Mouse (Mus musculus) CH12.LX (cell line): Measurements from ENCODE around the gene Abcb9. TPM values are rescaled to one million over a fixed set of nuclear protein-coding genes. Genes with fewer than 3 reads are reported as not detected.
"Not testable (repeated sequence)": the region's sequence is repeated elsewhere in the genome, so short reads cannot be mapped to it uniquely, and the experiment has no call there.

ENCODE experiments used
- DNase-seq: peaks from one replicate; pipeline ENCODE4 v3.0.0-alpha.2; 2013; ENCODE audit errors: extremely low read depth
- H3K27ac ChIP-seq: 2 replicates; pipeline ENCODE4 v1.5.1; 2012; ENCODE audit warnings: low read depth, mild to moderate bottlenecking, control low read depth, moderate library complexity; ENCODE audit not compliant: insufficient read depth
- H3K27me3 ChIP-seq: replicated peaks from 2 replicates; pipeline ENCODE3; 2012; ENCODE audit warnings: inconsistent platforms
- H3K36me3 ChIP-seq, 2 experiments: replicated peaks in 1 of 2; 2 replicates each; pipeline versions ENCODE3 to v1.6.1; 2012; ENCODE audit warnings: inconsistent platforms in 1 of 2, low read length in 1 of 2, mild to moderate bottlenecking in 1 of 2, mixed read lengths in 1 of 2, moderate library complexity in 1 of 2; ENCODE audit not compliant: control insufficient read depth in 1 of 2, insufficient read depth in 1 of 2
- H3K4me1 ChIP-seq, 2 experiments: 2 replicates each; pipeline ENCODE4 v1.6.1; 2012; ENCODE audit warnings: inconsistent platforms in 1 of 2, moderate library complexity in 1 of 2; ENCODE audit not compliant: insufficient read depth in 2 of 2, control insufficient read depth in 1 of 2
- H3K4me2 ChIP-seq: 2 replicates; pipeline ENCODE4 v1.6.1; 2012; ENCODE audit warnings: low read depth, mild to moderate bottlenecking, control low read depth; ENCODE audit not compliant: poor library complexity, insufficient read depth, severe bottlenecking
- H3K4me3 ChIP-seq, 3 experiments: fragments of 150-350 bp in 1 of 3; sonication (generic) in 1 of 3; replicated peaks in 1 of 3; 2 replicates each; pipeline versions ENCODE3 to v1.5.1; 2011 to 2012; ENCODE audit warnings: low read depth in 2 of 3, low read length in 2 of 3, mild to moderate bottlenecking in 2 of 3, moderate library complexity in 2 of 3, control low read depth in 1 of 3, improper control_type of control experiment in 1 of 3, inconsistent platforms in 1 of 3, mixed read lengths in 1 of 3; ENCODE audit not compliant: poor library complexity in 1 of 3
- H3K79me2 ChIP-seq: replicated peaks from 2 replicates; pipeline ENCODE4 v1.6.1; 2012; ENCODE audit warnings: mild to moderate bottlenecking, moderate library complexity; ENCODE audit not compliant: control insufficient read depth, poor library complexity, insufficient read depth, severe bottlenecking; ENCODE audit errors: extremely low read depth
- H3K9ac ChIP-seq: 2 replicates; pipeline ENCODE4 v1.6.1; 2012; ENCODE audit warnings: low read depth, mild to moderate bottlenecking, control low read depth, moderate library complexity; ENCODE audit not compliant: insufficient read depth
- H3K9me3 ChIP-seq: replicated peaks from 2 replicates; pipeline ENCODE3; 2012; ENCODE audit warnings: low read length, inconsistent platforms, mixed read lengths
- ELF1 ChIP-seq: IDR thresholded peaks from 2 replicates; pipeline ENCODE4 v1.6.1; 2014; ENCODE audit warnings: low read depth, mild to moderate bottlenecking, inconsistent platforms, low read length, improper control_type of control experiment
- GABPA ChIP-seq: IDR thresholded peaks from 2 replicates; pipeline ENCODE4 v1.6.1; 2012; ENCODE audit warnings: low read depth, low read length, improper control_type of control experiment, inconsistent platforms; ENCODE audit not compliant: insufficient replicate concordance
- HCFC1 ChIP-seq: IDR thresholded peaks from 2 replicates; pipeline ENCODE4 v1.6.1; 2012; ENCODE audit warnings: low read depth, mild to moderate bottlenecking, inconsistent platforms, low read length, improper control_type of control experiment
- KAT2A ChIP-seq: IDR thresholded peaks from 2 replicates; pipeline ENCODE4 v1.6.1; 2012; ENCODE audit warnings: low read length, improper control_type of control experiment, inconsistent platforms; ENCODE audit not compliant: insufficient replicate concordance
- MAFK ChIP-seq: IDR thresholded peaks from 2 replicates; pipeline ENCODE4 v1.6.1; 2011; ENCODE audit warnings: low read length, improper control_type of control experiment; ENCODE audit not compliant: insufficient replicate concordance
- MAZ ChIP-seq: IDR thresholded peaks from 2 replicates; pipeline ENCODE4 v1.6.1; 2012; ENCODE audit warnings: low read depth, mild to moderate bottlenecking, inconsistent platforms, low read length, improper control_type of control experiment, moderate library complexity
- NRF1 ChIP-seq: IDR thresholded peaks from 2 replicates; pipeline ENCODE4 v1.6.1; 2014; ENCODE audit warnings: low read depth, mild to moderate bottlenecking, inconsistent platforms, low read length, improper control_type of control experiment, moderate library complexity
- PAX5 ChIP-seq: IDR thresholded peaks from 2 replicates; pipeline ENCODE4 v1.6.1; 2012; ENCODE audit warnings: low read length, inconsistent platforms, mixed read lengths
- POLR2A ChIP-seq: IDR thresholded peaks from 2 replicates; pipeline ENCODE4 v1.6.1; 2011; ENCODE audit warnings: low read depth, mild to moderate bottlenecking, improper control_type of control experiment, low read length
- RCOR1 ChIP-seq: conservative IDR thresholded peaks from 2 replicates; pipeline ENCODE4 v1.6.1; 2012; ENCODE audit warnings: low read depth, mild to moderate bottlenecking, inconsistent platforms, low read length, improper control_type of control experiment
- TBP ChIP-seq: conservative IDR thresholded peaks from 2 replicates; pipeline ENCODE4 v1.6.1; 2011; ENCODE audit warnings: low read depth, low read length, improper control_type of control experiment
- UBTF ChIP-seq: IDR thresholded peaks from 2 replicates; pipeline ENCODE4 v1.6.1; 2012; ENCODE audit warnings: low read depth, mild to moderate bottlenecking, inconsistent platforms, low read length, improper control_type of control experiment, moderate library complexity
- ZMIZ1 ChIP-seq: IDR thresholded peaks from 2 replicates; pipeline ENCODE4 v1.6.1; 2012; ENCODE audit warnings: low read depth, mild to moderate bottlenecking, inconsistent platforms, low read length, improper control_type of control experiment
- ZNF384 ChIP-seq: IDR thresholded peaks from 2 replicates; pipeline ENCODE4 v1.6.1; 2012; ENCODE audit warnings: low read depth, low read length, improper control_type of control experiment, inconsistent platforms
- dilution Hi-C: fragments of 300-500 bp; cut with MboI; formaldehyde crosslinking; loops from 2 replicates; pipeline ENCODE4 v1.14.3; 2020; ENCODE audit warnings: low sequenced_read_pairs; ENCODE audit not compliant: extremely low pct_unique_long_range_greater_than_20kb, extremely low pct_ligation_motif_present
- in situ Hi-C: fragments of 300-500 bp; cut with MboI; formaldehyde crosslinking; loops from 3 replicates; pipeline ENCODE4 v1.14.3; 2019; ENCODE audit warnings: low sequenced_read_pairs, low pct_ligation_motif_present, low pct_unique_long_range_greater_than_20kb, mixed read lengths
- polyA plus RNA-seq: library from polyadenylated mRNA; unstranded; fragments of >175 nt; gene quantifications from 2 replicates; pipeline ENCODE4 v1.2.1, GENCODE M21; 2012; ENCODE audit warnings: low read depth; ENCODE audit not compliant: insufficient read length
- total RNA-seq, 2 experiments: library from RNA; depleted of rRNA; stranded (reverse); fragments of 300-350 nt in 1 of 2; fragments of >200 nt in 1 of 2; gene quantifications; 2 replicates each; pipeline ENCODE4 v1.2.3; 2012 to 2014

The Abcb9 gene
- total and polyA plus RNA-seq, 3 experiments: 0.44 to 1.4 (median 0.98) TPM

- dilution Hi-C loops: no loop called here
- Histone ChIP-seq H3K9me3 (peaks cover 4% of the 10 kb centered on the region), H3K27ac (no peak overlapping the region), H3K36me3 (no peaks in the 10 kb centered on the region), H3K79me2 (no peaks in the 10 kb centered on the region), H3K4me3 (no peak overlapping the region), H3K27me3 (no peaks in the 10 kb centered on the region)
- no peak for DNase-seq
- in situ Hi-C loops: no loop called here
- TF ChIP-seq HCFC1 (no peak), GABPA (no peak), ELF1 (no peak), POLR2A (no peak), ZNF384 (no peak), NRF1 (no peak), PAX5 (no peak), ZMIZ1 (no peak), MAZ (no peak), UBTF (no peak), KAT2A (no peak), TBP (no peak)
- TF ChIP-seq, all 38 proteins: peak for 0
- peaks cover 3 to 36% of the 10 kb centered on the region in 2 experiments; a peak in 3 of 4 replicates for H3K4me1 ChIP-seq
- H3K4me2 ChIP-seq: no peak overlapping the region
- H3K9ac ChIP-seq: no peak overlapping the region
Observed at GRCm38 (mm10) chr5:124056219-124056618, 39.4 kb downstream of the Abcb9 start.

GRCm38 (mm10) chr5:124052641-124053040 is 43.0 kb downstream of the Abcb9 start:
- dilution Hi-C loops, H3K27ac ChIP-seq, H3K4me2 ChIP-seq, H3K79me2 ChIP-seq, H3K27me3 ChIP-seq, in situ Hi-C loops, H3K9me3 ChIP-seq, H3K9ac ChIP-seq, H3K4me3 ChIP-seq, H3K36me3 ChIP-seq, DNase-seq: not testable (repeated sequence)
- peaks cover 11 to 43% of the 10 kb centered on the region in 2 experiments for H3K4me1 ChIP-seq

- dilution Hi-C loops: no loop called here
- Histone ChIP-seq H3K27me3 (no peaks in the 10 kb centered on the region), H3K36me3 (no peaks in the 10 kb centered on the region), H3K4me3 (no peak overlapping the region), H3K4me2 (no peak overlapping the region), H3K9me3 (peaks cover 4% of the 10 kb centered on the region), H3K27ac (no peak overlapping the region), H3K4me1 (peaks cover 11 to 43% of the 10 kb centered on the region in 2 experiments)
- no peak for DNase-seq
- in situ Hi-C loops: no loop called here
- TF ChIP-seq RCOR1 (no peak), MAFK (0 out of 2 replicates have a peak, but pooled peaks have one; percentile 13)
- TF ChIP-seq, all 38 proteins: peak for 1
- H3K79me2 ChIP-seq: no peaks in the 10 kb centered on the region
- H3K9ac ChIP-seq: no peak overlapping the region
Observed at GRCm38 (mm10) chr5:124051899-124052491, 43.6 kb downstream of the Abcb9 start.
